Mouse (Mus musculus): Measurements from ENCODE around the gene Abcb6. TPM values are rescaled to one million over a fixed set of nuclear protein-coding genes. Genes with fewer than 3 reads are reported as not detected.

Gene Abcb6
- polyA plus RNA-seq, 1 experiment from 2014 or later: 21.7 TPM

DNA sequence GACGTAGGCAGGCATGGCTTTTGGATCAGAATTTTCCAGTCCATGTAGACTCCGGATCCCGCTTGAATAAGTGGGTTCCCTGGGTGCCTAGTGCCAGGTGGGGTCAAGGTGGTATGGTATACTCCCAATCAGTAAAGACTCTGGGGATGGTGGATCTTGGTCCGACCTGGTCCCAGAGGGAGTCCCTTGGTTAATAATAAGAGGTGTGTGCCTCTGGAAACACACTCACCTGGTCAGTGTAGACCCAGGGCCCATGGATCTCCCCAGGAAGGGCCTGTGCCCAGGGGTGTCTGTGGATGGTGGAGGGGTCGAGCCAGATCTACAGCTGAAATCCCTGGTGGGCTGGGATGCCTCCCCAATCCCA lies 11.0 kb upstream of the Abcb6 start:
- no peaks in the 10 kb centered on the region for H3K27me3 ChIP-seq (replicated peaks; ENCODE audit: control insufficient read depth, insufficient read depth, low read length)
- WGBS: 38% methylated on average over 5 of the region's 5 CpGs
- H3K4me3 ChIP-seq (ENCODE audit: low read depth, low read length): peak overlapping the region; percentile 77
- peaks cover 44% of the 10 kb centered on the region for H3K36me3 ChIP-seq (ENCODE audit: control insufficient read depth, insufficient read depth, low read length)
- H3K4me2 ChIP-seq (ENCODE audit: low read depth, low read length): peak overlapping the region; percentile 91
- H3K4me1 ChIP-seq (ENCODE audit: control insufficient read depth, insufficient read depth, low read length): peaks cover 17% of the 10 kb centered on the region
- peak overlapping the region; percentile 80 for H3K27ac ChIP-seq (replicated peaks; ENCODE audit: low read depth, low read length)
- DNase-seq (ENCODE audit: low spot score) (no peak), ATAC-seq (ENCODE audit: low read depth) (no peak)
- no peaks in the 10 kb centered on the region for H3K9me3 ChIP-seq (ENCODE audit: control insufficient read depth, low read length)
- peak overlapping the region; percentile 90 for H3K9ac ChIP-seq (ENCODE audit: low read depth, low read length)

DNA sequence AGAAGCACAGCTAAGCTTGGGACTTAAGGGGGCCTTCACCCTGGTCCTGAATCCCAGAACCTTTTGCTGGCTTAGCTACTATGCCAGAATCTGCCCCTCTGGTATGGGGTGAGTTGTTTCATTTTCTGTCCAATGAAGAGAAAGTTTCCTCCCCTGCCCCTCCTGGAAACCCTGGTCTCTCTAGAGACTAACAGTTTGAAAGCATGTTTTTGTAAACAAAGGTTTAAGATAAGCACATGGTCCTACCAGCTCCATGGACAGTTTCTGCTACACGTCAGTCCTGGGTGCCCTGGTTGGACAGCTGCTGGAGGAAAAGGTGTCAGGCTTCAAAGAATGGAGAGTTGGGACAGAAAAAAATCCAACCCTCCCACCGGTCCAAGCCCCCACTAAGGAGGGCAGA lies 10.4 kb upstream of the Abcb6 start:
- ATAC-seq (ENCODE audit: low read depth) (no peak), DNase-seq (ENCODE audit: low spot score) (no peak)
- Histone ChIP-seq H3K36me3 (ENCODE audit: control insufficient read depth, insufficient read depth, low read length) (peaks cover 44% of the 10 kb centered on the region), H3K27me3 (replicated peaks; ENCODE audit: control insufficient read depth, insufficient read depth, low read length) (no peaks in the 10 kb centered on the region), H3K4me1 (ENCODE audit: control insufficient read depth, insufficient read depth, low read length) (peaks cover 17% of the 10 kb centered on the region), H3K9ac (ENCODE audit: low read depth, low read length) (peak overlapping the region; percentile 90; the same call in 1 of the 2 replicates), H3K9me3 (ENCODE audit: control insufficient read depth, low read length) (no peaks in the 10 kb centered on the region), H3K4me3 (ENCODE audit: low read depth, low read length) (0 out of 2 replicates have a peak overlapping the region, but pooled peaks have one; percentile 77), H3K27ac (replicated peaks; ENCODE audit: low read depth, low read length) (no peak overlapping the region), H3K4me2 (ENCODE audit: low read depth, low read length) (peak overlapping the region; percentile 91)
- 62% methylated on average over 2 of the region's 2 CpGs for WGBS

DNA sequence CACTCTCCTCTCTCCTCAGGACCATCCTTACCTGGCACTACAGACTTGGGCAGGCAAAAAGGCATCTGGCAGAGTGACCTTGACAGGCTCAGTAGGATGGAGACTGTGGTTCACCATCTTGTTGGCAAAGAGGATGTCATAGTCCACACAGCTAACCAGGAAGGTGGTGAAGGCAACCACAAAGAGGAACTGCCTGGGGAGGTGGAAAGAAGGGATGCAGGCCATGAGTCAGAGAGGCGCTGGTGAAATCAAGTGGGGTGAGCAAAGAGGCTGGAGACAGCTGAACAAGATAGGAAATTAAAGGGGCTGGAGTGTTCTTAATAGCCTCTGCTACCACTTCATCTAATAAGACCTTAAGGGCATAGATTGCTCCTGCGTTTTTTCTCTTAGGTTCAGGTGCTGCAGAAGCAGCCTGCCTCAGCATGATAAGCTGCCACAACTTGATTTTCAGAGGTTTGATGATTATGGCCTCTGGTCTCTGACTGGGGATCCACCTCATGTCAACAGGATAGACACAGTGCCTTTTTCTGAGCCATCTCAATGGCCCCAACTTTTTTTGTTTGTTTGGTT lies 7.8 kb upstream of the Abcb6 start:
- Histone ChIP-seq H3K9ac (ENCODE audit: low read depth, low read length) (no peak overlapping the region), H3K27me3 (replicated peaks; ENCODE audit: control insufficient read depth, insufficient read depth, low read length) (no peaks in the 10 kb centered on the region), H3K36me3 (ENCODE audit: control insufficient read depth, insufficient read depth, low read length) (peaks cover 58% of the 10 kb centered on the region), H3K4me1 (ENCODE audit: control insufficient read depth, insufficient read depth, low read length) (peaks cover 13% of the 10 kb centered on the region), H3K9me3 (ENCODE audit: control insufficient read depth, low read length) (no peaks in the 10 kb centered on the region), H3K4me3 (ENCODE audit: low read depth, low read length) (no peak overlapping the region), H3K4me2 (ENCODE audit: low read depth, low read length) (no peak overlapping the region), H3K27ac (replicated peaks; ENCODE audit: low read depth, low read length) (no peak overlapping the region)
- ATAC-seq (ENCODE audit: low read depth) (no peak), DNase-seq (ENCODE audit: low spot score) (no peak)
- WGBS: 94% methylated on average over 2 of the region's 2 CpGs

DNA sequence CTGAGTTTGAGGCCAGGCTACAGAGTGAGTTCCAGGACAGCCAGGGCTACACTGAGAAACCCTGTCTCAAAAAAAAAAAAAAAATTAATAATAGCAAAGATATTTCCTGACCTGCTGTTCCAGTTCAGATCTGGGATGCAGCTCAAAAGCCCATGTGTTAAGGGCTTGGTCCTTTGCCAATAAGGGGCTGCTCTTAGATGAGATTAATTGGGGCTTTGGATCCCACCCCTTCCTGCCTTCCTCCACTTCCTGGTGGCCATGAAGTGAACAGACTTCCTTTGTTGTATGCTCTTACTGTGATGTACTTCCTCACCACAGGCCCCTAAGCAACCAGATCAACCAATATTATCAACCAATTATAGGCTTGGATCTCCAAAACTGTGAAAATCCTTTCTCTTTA lies 6.9 kb upstream of the Abcb6 start:
- Histone ChIP-seq H3K9ac (ENCODE audit: low read depth, low read length) (no peak overlapping the region), H3K4me3 (ENCODE audit: low read depth, low read length) (no peak overlapping the region), H3K4me2 (ENCODE audit: low read depth, low read length) (no peak overlapping the region), H3K9me3 (ENCODE audit: control insufficient read depth, low read length) (no peaks in the 10 kb centered on the region), H3K27me3 (replicated peaks; ENCODE audit: control insufficient read depth, insufficient read depth, low read length) (no peaks in the 10 kb centered on the region), H3K27ac (replicated peaks; ENCODE audit: low read depth, low read length) (no peak overlapping the region), H3K36me3 (ENCODE audit: control insufficient read depth, insufficient read depth, low read length) (peaks cover 67% of the 10 kb centered on the region), H3K4me1 (ENCODE audit: control insufficient read depth, insufficient read depth, low read length) (peaks cover 11% of the 10 kb centered on the region)
- DNase-seq (ENCODE audit: low spot score): peak; percentile 47
- no peak for ATAC-seq (ENCODE audit: low read depth)

DNA sequence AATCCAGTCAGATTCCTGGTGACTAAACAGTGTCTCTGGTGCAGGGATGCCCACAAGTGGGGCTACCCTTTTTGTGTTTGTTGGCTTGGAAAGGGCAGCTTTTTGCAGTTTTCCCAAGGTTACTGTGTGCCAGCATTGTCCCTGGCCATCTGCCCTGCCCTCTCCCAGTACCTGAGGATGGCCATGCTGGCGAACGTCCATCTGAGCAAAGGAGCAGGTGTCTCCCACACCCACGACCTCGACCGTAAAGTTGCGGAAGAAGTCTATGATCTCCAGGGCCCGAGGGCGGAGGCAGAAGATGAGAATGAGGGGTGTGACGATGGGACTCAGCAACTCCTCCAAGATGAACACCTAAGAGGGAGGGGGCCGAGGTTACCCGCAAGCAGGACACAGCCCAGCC lies 5.3 kb upstream of the Abcb6 start:
- H3K9ac ChIP-seq (ENCODE audit: low read depth, low read length): no peak overlapping the region
- 93% methylated on average over 11 of the region's 11 CpGs for WGBS
- no peaks in the 10 kb centered on the region for H3K9me3 ChIP-seq (ENCODE audit: control insufficient read depth, low read length)
- no peak for DNase-seq (ENCODE audit: low spot score)
- H3K4me3 ChIP-seq (ENCODE audit: low read depth, low read length): no peak overlapping the region
- H3K36me3 ChIP-seq (ENCODE audit: control insufficient read depth, insufficient read depth, low read length): peaks cover 74% of the 10 kb centered on the region
- H3K27ac ChIP-seq (replicated peaks; ENCODE audit: low read depth, low read length): no peak overlapping the region
- ATAC-seq (ENCODE audit: low read depth): no peak
- H3K4me2 ChIP-seq (ENCODE audit: low read depth, low read length): no peak overlapping the region
- H3K27me3 ChIP-seq (replicated peaks; ENCODE audit: control insufficient read depth, insufficient read depth, low read length): no peaks in the 10 kb centered on the region
- peaks cover 2% of the 10 kb centered on the region; the same call in 1 of the 2 replicates for H3K4me1 ChIP-seq (ENCODE audit: control insufficient read depth, insufficient read depth, low read length)

DNA sequence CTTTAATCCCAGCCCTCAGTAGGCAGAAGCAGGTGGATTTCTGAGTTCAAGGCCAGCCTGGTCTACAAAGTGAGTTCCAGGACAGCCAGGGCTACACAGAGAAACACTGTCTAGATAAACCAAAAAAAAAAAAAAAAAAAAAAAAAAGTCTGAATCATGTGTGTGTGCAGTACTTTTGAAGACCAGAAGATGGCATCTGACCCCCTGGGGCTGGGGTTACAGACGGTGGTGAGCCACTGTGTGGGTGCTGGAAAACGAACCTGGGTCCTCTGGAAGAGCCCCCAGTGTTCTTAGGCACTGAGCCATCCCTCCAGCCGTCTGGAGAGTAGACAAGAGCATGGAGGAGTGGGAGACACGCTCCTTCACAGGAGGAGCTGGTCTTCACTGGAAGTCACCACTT lies 2.0 kb upstream of the Abcb6 start:
- Histone ChIP-seq H3K27ac (replicated peaks; ENCODE audit: low read depth, low read length) (no peak overlapping the region), H3K36me3 (ENCODE audit: control insufficient read depth, insufficient read depth, low read length) (peaks cover 59% of the 10 kb centered on the region), H3K27me3 (replicated peaks; ENCODE audit: control insufficient read depth, insufficient read depth, low read length) (no peaks in the 10 kb centered on the region), H3K9me3 (ENCODE audit: control insufficient read depth, low read length) (no peaks in the 10 kb centered on the region), H3K4me3 (ENCODE audit: low read depth, low read length) (no peak overlapping the region), H3K4me1 (ENCODE audit: control insufficient read depth, insufficient read depth, low read length) (peaks cover 6% of the 10 kb centered on the region), H3K4me2 (ENCODE audit: low read depth, low read length) (no peak overlapping the region), H3K9ac (ENCODE audit: low read depth, low read length) (no peak overlapping the region)
- no peak for ATAC-seq (ENCODE audit: low read depth)
- no peak for DNase-seq (ENCODE audit: low spot score)
- 49% methylated on average over 4 of the region's 4 CpGs for WGBS

DNA sequence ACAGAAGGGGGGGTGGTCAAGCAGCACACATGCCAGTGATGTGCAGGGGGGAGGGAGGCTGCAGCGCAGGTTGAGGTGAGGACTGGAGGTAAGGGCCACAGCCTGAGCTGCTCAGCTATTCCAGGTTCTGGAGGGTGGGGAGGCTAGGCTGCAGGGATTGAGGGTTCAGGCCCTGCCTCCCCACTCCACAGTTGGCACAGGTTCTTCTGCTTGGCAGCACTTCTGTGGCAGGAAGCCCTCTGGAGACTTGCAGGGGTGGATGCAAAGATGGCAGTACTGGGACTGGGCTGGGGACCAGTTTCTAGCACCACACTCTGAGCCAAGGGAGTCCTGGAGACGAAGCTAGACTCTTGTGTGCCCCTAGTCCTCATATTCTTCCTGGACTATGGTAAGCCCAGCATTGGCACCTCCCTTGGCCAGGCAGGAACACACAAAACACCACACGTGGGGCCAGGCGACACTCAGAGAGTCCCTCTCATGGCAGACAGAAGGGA lies 1.2 kb upstream of the Abcb6 start:
- WGBS: 81% methylated on average over 4 of the region's 4 CpGs
- no peaks in the 10 kb centered on the region for H3K9me3 ChIP-seq (ENCODE audit: control insufficient read depth, low read length)
- peaks cover 6% of the 10 kb centered on the region for H3K4me1 ChIP-seq (ENCODE audit: control insufficient read depth, insufficient read depth, low read length)
- no peak overlapping the region for H3K9ac ChIP-seq (ENCODE audit: low read depth, low read length)
- H3K27me3 ChIP-seq (replicated peaks; ENCODE audit: control insufficient read depth, insufficient read depth, low read length): no peaks in the 10 kb centered on the region
- no peak overlapping the region for H3K4me3 ChIP-seq (ENCODE audit: low read depth, low read length)
- ATAC-seq (ENCODE audit: low read depth) (no peak), DNase-seq (ENCODE audit: low spot score) (no peak)
- H3K36me3 ChIP-seq (ENCODE audit: control insufficient read depth, insufficient read depth, low read length): peaks cover 59% of the 10 kb centered on the region
- no peak overlapping the region for H3K27ac ChIP-seq (replicated peaks; ENCODE audit: low read depth, low read length)
- H3K4me2 ChIP-seq (ENCODE audit: low read depth, low read length): no peak overlapping the region

DNA sequence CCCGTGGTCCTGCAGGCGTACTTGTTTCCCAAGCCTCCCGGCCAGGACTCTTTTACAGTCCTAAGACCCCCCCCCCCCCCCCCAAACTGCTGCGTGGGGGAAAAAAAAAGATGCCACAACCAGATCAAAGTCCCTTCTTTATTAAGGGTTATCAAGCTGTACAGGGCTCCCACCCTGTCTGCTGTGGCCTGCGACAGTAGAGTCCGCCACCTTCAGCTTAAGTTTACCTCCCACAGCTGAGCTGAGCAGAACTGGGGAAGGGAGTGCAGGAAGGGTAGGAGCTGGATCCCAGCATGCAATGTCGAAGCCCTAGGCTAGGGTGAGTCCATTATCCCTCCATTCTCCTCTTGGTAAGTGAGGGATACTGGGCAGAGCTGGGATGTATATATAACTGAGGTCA lies 549 bp upstream of the Abcb6 start:
- no peak for DNase-seq (ENCODE audit: low spot score)
- Histone ChIP-seq H3K4me3 (ENCODE audit: low read depth, low read length) (peak overlapping the region; percentile 56), H3K4me2 (ENCODE audit: low read depth, low read length) (peak overlapping the region; percentile 99), H3K4me1 (ENCODE audit: control insufficient read depth, insufficient read depth, low read length) (peaks cover 6% of the 10 kb centered on the region), H3K27ac (replicated peaks; ENCODE audit: low read depth, low read length) (no peak overlapping the region), H3K9me3 (ENCODE audit: control insufficient read depth, low read length) (no peaks in the 10 kb centered on the region), H3K27me3 (replicated peaks; ENCODE audit: control insufficient read depth, insufficient read depth, low read length) (no peaks in the 10 kb centered on the region), H3K9ac (ENCODE audit: low read depth, low read length) (no peak overlapping the region), H3K36me3 (ENCODE audit: control insufficient read depth, insufficient read depth, low read length) (peaks cover 59% of the 10 kb centered on the region)
- WGBS: 42% methylated on average over 6 of the region's 7 CpGs
- no peak for ATAC-seq (ENCODE audit: low read depth)
